Mouse (Mus musculus) kidney, postnatal 10 days (tissue): ENCODE data around the gene Smim9.

Experiments used
- DNase-seq: peaks from one replicate; pipeline ENCODE4 v3.0.0; 2021; ENCODE audit warnings: mixed read lengths

The Smim9 gene

DNA sequence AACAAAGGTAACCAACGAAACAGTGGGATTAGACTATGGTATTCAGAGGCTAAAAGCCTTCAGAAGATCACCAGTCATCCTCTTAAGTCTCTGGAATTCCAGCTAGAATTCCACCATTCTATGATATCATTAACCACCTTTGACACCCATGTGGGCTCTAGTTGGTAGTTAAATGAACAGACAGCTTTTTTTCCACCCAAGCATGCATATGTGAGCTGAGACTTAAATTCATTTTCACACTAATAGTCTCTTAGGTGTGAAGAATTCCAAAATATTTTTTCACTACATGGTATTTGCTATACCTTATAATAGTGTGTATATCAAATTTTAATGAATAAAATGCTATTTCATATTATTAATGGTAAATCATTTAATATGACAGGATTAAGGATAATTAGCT, at the start of gene Smim9:
Smim9 (minus strand) TSS at position 101 of the 400 bp plus-strand sequence.
- DNase-seq = no peak

DNA sequence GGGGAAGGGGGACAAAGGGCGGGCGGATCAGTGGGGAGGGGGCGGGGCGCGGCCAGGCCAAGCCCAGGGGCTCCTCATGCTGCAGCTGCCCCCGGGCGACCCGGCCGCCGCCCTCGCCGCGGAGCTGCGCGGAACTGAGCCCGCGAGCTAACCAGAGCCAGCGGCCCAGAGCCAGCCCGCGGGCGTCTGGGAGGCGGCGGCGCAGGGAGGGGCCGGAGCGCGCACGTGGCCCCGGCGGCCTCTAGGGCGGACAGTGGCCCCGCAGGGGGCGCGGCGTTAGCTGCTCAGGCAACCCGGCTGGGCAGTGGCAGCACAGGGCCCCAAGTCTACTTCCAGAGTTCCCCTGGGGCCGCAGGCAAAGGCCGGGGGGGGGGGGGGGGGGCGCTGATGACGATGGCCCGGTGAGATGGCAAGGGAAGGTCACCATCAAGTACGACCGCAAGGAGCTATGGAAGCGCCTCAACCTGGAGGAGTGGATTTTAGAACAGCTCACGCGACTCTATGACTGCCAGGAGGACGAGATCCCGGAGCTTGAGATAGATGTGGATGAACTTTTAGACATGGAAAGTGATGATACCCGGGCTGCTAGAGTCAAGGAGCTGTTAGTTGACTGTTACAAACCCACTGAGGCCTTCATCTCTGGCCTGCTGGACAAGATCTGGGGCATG, 7.9 kb downstream of the Smim9 start:
- DNase-seq = peak; percentile 62

GRCm38 (mm10) chrX:75152249-75152648, 11.3 kb downstream of the Smim9 start:
- no peak for DNase-seq

- DNase-seq = no peak
Observed at GRCm38 (mm10) chrX:75150304-75150703, 13.3 kb downstream of the Smim9 start.

- no peak for DNase-seq
Observed at GRCm38 (mm10) chrX:75148414-75148813, 15.2 kb downstream of the Smim9 start.

GRCm38 (mm10) chrX:75143124-75143555, 20.4 kb downstream of the Smim9 start:
- peak; percentile 50 for DNase-seq

DNA sequence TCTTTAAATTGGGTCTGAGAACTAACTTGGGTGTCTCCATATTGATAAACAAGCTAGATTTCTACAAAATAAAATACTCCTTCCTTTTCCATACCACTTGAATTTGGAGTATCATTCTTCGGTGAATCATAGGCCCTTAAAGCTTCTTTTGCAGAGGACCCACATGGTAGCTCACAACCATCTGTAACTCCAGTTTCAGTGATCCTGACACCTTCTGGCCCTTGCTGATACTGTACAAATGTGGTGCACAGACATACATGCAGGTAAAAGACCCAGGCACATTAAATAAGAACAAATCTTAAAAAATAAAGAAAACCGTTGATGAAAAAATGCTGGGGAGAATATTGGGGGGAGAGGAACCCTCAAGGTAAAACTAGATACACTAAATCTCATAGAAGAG, 25.4 kb downstream of the Smim9 start:
- no peak for DNase-seq

DNA sequence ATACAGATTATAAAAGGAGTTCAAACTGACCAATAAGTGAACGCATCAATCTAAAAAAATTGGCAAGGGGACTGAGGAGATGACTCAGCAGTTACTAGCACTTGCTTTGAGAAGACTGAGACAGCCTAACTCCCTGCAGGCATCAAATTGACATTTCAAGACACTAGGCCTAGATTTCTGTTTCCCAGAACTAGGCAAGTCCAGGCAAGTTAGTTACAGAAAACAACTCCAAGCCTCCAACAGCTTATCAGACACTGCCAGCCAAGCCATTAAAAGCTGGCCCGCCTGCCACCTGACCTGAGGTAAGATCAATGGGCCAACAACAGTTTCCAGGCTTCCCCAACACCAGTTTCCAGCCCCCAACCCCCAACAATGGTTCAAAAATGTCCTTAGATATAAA, 25.8 kb downstream of the Smim9 start:
- DNase-seq = no peak

- DNase-seq = no peak
Observed at GRCm38 (mm10) chrX:75136938-75137337, 26.6 kb downstream of the Smim9 start.

DNA sequence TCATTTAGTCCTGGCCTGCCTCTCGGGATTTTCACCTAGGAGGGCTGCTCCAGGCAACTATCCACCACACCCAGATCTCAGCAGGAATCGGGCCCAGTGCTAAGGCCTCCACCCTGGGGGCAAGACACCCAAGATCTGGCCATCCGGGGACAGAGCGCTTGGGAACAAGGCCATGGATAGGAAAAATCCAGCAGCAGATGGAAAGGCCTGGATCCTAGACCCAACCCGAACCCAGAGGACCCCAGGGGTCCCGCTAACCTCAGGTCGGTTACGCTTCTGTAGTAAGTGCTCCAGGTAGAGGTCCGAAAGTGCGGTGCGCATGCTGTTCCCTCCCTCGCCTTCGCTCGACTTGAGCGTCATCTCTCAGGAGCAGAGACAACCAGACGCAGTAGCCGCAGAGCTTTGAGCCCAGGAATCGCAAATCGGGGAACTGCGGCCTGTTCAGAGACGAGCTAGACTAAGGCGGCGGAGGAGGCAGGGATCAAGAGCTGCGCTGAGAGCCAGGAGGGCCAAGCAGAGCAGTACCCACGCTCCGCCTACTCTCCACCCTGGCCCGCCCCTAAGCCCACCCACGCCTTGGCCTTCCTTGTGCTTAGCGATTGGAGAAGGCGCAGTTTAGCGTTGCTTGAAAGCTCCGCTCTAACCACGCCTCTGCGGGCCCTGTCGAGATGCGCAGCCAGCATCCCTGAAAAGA, 33.0 kb downstream of the Smim9 start, which contains the start of gene Mpp1:
Mpp1 (minus strand) TSS at position 550 of the 694 bp plus-strand sequence.
- peak; percentile 89 for DNase-seq

GRCm38 (mm10) chrX:75129474-75129873, 34.1 kb downstream of the Smim9 start:
- no peak for DNase-seq

DNA sequence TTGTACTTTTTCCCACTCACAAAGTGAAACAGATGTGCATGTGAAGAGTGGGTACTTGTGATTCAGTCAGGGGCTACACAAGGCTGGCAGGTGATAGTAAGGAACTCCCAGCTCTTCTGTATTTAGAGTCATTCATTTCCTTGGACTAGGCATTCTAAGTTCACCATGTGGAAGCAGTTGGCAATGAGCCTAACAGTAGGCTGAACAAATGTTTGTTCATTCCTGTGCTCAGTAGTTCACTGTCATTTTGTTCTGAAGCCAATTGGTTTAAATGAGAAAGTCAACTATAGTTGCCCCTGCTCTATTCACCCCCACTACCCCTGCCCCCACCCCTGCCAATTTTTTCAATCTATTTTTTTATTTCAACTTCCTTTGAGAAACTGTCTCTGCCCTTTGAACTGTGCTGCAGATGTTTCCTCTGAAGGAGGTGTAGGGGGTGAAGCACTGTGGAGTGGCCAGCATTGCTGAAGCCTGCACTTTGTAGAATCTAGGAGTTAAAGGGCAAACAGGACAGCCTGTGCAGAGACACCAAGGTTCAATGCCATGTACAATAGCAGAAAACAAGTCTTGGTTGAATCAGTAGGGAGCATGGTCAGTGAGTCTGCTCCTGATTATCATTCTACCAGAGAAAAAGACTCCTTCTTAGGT, 35.1 kb downstream of the Smim9 start:
- peak; percentile 40 for DNase-seq

- no peak for DNase-seq
Observed at GRCm38 (mm10) chrX:75126893-75127292, 36.7 kb downstream of the Smim9 start.

GRCm38 (mm10) chrX:75125606-75126005, 38.0 kb downstream of the Smim9 start:
- no peak for DNase-seq

- DNase-seq = no peak
Observed at GRCm38 (mm10) chrX:75115550-75115949, 48.0 kb downstream of the Smim9 start.

- DNase-seq = no peak
Observed at GRCm38 (mm10) chrX:75102293-75102692, 61.3 kb downstream of the Smim9 start.

DNA sequence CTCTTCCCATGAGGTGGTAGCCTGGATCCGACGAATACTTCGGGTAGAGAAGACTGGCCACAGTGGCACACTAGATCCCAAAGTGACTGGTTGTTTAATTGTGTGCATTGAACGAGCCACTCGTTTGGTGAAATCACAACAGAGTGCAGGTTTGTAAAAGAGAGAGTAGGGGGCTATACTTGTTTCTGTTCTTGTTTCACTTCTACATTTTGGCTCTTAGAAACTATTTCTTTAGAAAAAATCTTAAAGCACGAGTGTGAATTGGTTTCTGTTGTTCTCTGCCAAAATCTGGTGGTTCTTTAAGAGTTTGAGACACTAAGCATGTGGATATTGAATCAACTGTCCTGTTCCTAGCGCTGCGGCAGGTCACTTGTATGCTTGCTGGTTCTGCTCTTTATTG, 64.8 kb downstream of the Smim9 start:
- DNase-seq = no peak

DNA sequence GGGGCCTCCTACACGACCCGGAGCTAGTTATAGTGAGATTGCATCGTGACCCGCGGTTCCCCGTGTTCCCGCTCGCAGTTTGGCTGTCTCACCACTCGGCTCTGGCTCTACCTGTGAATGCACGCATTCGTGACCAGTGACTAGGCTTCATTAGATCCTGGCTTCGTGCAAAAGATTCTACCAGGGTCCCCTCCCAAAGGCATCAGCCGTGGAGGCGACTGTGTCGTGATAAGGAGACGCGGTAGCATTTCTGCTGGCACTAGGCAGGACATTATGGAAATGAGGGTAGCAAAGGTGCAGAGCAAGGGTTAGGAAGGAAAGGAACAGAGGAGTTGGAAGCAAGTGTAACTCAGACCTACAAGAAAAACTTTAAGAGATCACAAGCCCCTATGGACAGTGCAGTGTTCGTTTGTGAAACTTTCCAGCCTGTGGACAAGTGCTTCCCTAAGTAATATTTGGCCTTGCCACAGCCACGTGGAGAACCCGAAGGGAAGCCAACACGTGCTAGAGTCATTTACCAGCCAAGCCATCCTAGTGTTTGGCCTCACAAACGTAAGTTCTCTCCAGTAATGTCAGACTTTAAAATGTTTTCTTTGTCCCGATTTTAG, 67.3 kb downstream of the Smim9 start:
- peak; percentile 12 for DNase-seq
